Mouse (Mus musculus) G1E (cell line): ENCODE measurements at regions not wholly inside any gene's neighbourhood (a gene's known extent, or its start where the extent isn't known, plus 50 kb on each side); places are given as distances from the start of the nearest gene placed in this dataset.

ENCODE experiments used
- CTCF ChIP-seq: IDR thresholded peaks from 2 replicates; pipeline ENCODE4 v1.5.1; 2012; ENCODE audit warnings: low read depth, low read length, inconsistent platforms, mixed read lengths
- GATA1 ChIP-seq: IDR thresholded peaks from 2 replicates; pipeline ENCODE4 v1.6.1; 2012; ENCODE audit warnings: borderline replicate concordance, low read length, inconsistent platforms, mixed read lengths
- POLR2AphosphoS5 ChIP-seq: IDR thresholded peaks from 2 replicates; pipeline ENCODE4 v1.6.1; 2012; ENCODE audit warnings: low read depth, low read length, inconsistent platforms; ENCODE audit not compliant: insufficient replicate concordance

DNA sequence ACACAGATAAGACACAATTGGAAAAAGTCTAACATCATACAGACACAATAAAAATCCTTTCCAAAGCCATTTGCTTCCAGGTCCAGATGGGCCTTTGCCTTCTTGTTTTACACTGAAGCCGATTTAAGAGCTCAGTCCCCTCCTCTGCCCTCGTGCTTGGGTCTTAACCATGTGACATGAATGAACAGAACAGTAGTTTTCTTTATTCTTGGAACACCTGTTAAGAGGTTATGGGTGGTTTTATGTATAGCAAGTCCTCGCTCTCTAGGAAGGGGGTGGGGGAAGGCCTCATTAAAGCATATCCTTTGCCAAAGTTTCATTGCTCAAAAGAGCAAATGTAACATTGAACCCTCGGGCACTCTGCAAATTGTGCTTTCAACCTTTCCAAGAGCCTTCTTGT is 125.7 kb upstream of the Sfrp2 start:
- TF ChIP-seq CTCF (no peak), POLR2AphosphoS5 (no peak), GATA1 (no peak)
